Mouse (Mus musculus) small intestine, adult 2 months (tissue): ENCODE results near the gene Cenpm.

ENCODE experiments used
- CTCF ChIP-seq: fragments of 200-500 bp; IDR thresholded peaks from 2 replicates; pipeline ENCODE4 v1.5.1; 2012; ENCODE audit warnings: low read depth, mild to moderate bottlenecking, control low read depth, inconsistent platforms, low read length, moderate library complexity, mixed read lengths; ENCODE audit not compliant: insufficient replicate concordance, insufficient read length; ENCODE audit errors: extremely low read depth
- POLR2A ChIP-seq: fragments of 200-500 bp; IDR thresholded peaks from 2 replicates; pipeline ENCODE4 v1.6.1; 2012; ENCODE audit warnings: low read depth, mild to moderate bottlenecking, control low read depth, inconsistent platforms, low read length, moderate library complexity

DNA sequence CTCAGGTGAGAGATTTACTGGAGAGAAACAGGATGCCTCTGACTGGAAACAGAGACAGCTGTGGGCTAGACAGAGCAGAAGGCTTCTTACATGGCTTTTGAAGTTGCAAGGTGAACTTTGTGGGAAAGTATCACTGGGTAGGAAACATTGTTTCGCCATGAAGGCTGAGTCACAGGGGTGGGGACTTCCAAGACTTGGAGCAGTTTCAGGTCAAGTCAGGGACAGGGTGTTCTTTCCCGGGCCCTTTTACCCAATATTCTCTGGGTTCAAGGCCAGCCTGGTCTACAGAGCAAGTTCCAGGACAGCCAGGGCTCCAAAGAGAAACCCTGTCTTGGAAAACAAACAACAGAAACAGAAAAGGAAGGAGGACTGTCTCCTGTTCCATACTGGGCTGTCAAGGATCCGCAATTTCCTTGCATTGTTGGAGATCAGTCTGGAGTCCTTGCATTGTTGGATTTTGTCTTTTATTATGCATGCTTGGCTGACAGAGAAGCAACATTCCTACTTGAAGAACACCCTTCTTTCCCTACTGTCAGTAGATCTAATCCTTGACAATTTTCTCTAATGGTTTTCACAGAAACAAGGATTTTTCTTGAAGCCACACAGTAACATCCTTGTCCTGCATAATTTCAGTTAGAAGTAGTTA, 2.7 kb upstream of the Cenpm start:
- TF ChIP-seq POLR2A = no peak
- TF ChIP-seq CTCF = no peak
